Mouse (Mus musculus): ENCODE measurements around the gene Bicdl1. TPM values are rescaled to one million over a fixed set of nuclear protein-coding genes. Genes with fewer than 3 reads are reported as not detected.

The Bicdl1 gene
- total RNA-seq, 2 experiments from 2014 or later: 2.5 TPM; not detected in 1

DNA sequence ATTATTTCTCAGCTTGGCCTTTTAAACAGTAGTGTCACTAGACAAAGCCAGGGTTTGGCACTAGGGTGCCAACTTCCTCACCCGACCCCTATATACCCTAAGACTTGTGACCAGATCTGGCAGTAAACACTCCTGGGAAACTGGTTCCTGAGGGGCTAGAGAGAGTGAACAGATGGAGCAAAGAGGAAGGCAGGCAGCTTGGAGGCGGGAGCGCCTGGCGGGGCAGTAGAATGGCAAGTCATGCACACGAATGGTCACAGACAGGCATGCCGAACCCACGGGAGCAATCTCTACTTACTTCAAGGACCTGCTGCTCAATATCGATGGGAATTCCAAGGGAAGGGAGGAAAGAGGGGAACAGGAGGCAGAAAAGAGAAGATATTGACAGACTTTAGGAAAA, 59.6 kb downstream of the Bicdl1 start:
- ATAC-seq (replicated peaks; ENCODE audit: low FRiP score, poor library complexity, severe bottlenecking): no peak

DNA sequence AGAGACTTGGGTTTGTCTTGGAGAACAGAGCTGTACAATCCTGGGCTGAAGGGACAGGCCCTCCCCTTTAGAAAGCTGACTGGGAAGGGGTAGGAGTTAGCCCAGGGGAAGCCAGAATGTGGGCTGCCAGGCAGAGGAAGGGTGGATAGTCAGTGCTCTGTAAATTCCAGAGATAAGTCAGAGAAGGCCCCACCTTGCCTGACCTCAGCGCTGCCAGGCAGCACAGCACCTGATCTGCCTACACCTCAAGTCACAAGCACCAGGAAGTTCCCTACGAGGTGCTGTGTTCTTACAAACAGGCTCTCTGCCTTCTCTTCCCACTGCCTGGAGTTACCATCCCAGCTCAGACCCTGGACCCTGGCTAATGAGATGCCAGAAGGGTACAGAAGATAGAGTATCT, 61.0 kb downstream of the Bicdl1 start:
- ATAC-seq (replicated peaks; ENCODE audit: low FRiP score, poor library complexity, severe bottlenecking): no peak

DNA sequence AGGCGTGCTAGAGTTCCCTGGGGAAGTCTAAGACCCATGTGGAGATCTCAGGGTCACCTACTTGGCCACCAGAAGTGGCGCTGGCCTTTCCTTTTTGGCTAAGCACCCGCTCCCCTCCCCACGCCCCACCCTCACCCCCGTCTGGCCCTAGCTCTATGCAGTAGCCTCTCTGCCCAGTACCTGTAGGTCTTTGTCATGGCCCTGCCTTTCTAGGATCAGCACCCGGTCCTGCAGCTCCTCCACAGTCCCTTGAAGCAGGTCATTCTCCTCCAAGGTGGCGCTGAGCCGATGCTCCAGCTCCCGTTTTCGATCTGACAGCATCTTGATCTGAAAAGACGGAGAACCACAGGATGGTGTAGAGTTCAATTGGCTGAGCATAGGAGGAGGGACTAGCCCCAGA, 61.4 kb downstream of the Bicdl1 start:
- ATAC-seq (replicated peaks; ENCODE audit: low FRiP score, poor library complexity, severe bottlenecking): no peak

DNA sequence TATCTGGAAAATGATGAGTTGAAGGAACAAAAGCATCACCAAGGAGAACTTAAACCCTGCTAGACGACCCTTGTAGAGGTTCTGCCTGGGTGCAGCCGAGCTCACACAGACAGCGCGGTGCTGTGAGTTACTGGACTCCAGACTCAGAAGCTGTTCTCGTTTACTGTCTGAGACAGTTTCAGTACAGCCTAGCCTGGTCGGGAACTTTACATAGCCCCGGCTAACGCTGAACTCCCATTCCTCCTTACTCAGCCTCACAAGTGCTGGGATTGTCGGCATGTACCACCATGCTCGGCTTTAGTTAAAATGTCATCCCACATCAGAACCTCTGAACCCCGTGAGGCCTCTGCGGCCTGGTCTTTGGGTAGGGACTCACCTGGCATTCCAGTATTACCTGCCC, 62.4 kb downstream of the Bicdl1 start:
- no peak for ATAC-seq (replicated peaks; ENCODE audit: low FRiP score, poor library complexity, severe bottlenecking)

DNA sequence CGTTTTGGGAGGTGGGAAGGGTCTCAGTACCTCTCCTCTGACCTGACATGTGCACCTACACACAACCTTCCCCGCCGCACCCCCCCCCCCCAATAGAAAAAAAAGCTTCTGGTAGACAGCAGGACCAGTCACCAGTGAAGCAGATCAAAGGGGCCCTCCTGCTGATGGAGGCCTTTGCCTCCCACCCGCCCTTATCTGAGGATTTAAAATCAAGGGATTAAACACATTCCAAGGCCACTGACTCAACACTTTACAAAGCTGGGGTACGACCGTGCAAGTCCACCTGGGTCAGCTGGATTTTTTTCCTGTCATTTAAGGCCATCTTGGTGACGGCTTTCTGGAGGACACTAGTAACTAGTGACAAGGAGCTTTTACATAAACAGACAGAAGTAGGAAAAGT, 63.5 kb downstream of the Bicdl1 start:
- no peak for ATAC-seq (replicated peaks; ENCODE audit: low FRiP score, poor library complexity, severe bottlenecking)

DNA sequence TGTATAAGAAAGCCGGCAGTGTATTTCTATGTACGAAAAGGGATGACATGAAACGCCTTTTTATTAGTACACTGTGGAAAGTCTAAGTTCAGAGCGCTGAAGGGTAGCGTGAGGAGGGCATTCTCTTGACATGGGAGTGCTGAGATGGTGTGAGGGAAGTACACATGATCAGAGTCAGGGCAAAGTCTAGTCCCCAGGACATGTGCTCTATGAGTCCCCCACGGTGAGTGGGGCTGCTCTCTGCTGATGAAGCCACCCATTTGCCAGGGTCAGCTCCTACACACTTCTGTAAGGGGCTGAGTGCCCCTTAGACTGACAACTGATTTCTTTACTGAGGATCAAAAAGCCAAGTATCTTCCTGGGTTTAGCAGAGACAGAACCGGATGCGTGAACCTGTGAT, 64.2 kb downstream of the Bicdl1 start:
- no peak for ATAC-seq (replicated peaks; ENCODE audit: low FRiP score, poor library complexity, severe bottlenecking)

DNA sequence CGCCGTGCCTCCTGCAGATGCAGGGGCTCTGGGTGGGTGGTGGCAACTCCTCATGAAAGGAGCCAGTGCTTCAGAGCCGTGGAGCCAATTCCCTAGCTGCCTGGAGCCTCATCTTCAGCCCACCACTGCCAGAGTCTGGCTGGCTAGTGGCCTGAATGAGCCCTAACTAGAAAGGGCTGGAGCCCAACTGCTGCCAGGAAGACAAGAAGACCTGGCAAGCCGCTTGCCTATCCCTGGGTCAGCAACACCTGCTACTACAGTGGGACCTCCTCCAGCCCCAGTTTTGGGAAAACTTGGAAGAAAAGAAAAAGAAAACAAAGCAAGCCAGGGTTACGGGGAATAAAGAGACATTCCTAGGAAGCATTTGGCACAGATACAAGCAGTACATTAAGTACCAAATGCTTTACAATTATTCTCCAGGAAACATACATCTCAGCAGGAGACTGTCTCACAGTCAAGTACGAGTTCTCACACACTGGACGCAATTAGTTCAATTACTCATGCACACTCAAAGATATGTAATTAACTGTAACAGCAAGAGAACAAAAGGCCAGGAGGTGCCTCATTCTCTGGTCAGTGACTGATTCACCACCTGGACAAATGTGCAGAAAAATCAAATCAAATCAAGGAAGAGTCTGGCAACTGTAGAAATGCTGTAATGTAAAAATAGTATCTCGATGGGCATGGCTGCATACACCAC, 64.9 kb downstream of the Bicdl1 start:
- ATAC-seq (replicated peaks; ENCODE audit: low FRiP score, poor library complexity, severe bottlenecking): no peak

DNA sequence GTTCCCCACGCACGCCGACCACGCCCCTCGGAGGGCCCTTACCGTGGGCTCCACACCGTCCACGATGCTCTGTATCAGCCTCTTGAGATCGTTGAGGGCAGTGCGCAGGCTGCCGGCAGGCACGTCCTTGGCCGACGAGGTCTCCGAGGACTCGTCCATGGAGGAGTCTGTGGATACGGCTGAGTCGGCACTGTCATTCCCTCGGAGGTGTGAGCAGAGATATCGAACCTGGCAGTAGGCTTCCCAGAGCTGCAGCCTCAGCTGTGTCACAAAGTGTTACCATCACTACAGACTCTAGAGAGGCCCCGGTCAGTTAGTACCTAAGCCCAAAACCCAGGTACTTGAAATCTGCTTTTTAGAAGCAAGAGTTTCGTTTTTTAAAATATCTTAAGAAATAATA, 68.8 kb downstream of the Bicdl1 start:
- no peak for ATAC-seq (replicated peaks; ENCODE audit: low FRiP score, poor library complexity, severe bottlenecking)

DNA sequence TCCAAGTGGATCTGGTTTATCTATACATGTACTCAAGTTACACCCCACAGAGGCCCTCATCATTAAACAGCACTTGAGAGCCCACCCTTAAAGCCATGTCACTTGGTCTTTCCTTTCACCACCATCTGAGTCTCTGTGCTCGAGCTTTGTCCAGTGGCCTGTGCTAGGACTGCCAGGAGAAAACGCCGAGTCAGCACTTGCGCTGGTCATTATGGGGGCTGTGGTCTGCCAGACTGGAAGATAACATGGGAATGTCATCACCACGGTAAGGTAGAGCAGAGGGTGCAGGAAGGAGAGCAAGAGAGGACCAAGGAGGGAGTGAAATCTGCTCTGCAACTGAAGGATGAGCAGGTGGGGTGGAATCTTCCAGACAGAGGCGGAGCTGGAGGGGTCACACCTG, 73.1 kb downstream of the Bicdl1 start:
- ATAC-seq (replicated peaks; ENCODE audit: low FRiP score, poor library complexity, severe bottlenecking): no peak

DNA sequence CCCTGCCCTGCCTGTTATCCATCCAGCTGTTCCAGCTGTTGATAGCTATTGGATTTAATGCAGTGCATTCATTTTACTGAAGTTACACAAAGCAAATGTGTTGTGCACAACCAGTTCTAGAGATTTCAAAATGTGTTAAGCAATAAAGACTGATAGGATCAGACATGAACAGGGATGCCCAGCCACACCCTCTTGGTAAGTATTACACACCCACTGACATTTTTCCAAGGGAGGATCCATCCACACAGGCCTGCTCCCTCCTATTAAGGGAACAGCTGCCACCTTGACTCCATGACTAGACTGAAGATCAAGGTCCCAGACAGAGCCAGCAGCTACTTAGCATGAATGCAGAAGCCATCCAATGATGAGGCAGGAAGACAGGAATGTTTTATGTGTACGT, 74.2 kb downstream of the Bicdl1 start:
- no peak for ATAC-seq (replicated peaks; ENCODE audit: low FRiP score, poor library complexity, severe bottlenecking)

DNA sequence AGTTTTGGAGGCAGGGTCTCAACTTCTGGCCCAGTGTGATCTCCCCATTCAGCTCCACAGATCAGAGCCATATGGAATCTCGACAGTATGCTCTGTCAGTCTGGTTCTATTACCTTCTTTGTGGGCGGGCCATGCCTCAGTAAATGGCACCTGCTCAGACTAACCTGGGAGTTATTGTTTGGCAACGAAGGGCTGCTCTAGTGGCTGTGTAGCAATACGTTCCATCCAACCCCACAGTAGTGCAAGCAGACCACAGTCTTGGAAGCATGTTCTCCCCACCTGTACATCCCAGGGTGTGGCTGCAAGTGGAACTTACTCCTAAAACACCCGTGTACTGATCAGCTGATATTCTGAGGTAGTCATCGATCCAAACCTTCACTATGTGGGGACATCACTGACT, 74.7 kb downstream of the Bicdl1 start:
- no peak for ATAC-seq (replicated peaks; ENCODE audit: low FRiP score, poor library complexity, severe bottlenecking)

DNA sequence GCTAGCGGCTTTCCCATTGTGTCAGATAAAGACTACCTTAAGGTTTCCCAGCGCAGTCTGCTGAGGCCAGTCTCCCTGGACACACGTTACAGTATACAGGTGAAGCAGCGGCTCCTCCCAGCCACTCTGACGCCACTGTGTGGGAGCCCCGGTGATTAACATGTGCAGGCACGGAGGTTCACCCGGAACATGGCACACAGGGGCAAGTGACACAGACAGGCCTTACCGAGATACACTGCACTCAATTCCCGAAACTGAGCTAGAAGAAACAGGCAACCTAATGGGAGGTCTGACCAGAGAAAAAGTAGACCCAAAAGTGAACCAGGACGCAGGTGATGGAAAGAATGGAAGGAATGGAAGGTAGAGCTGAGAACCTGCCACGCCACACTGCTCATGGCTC, 77.6 kb downstream of the Bicdl1 start:
- ATAC-seq (replicated peaks; ENCODE audit: low FRiP score, poor library complexity, severe bottlenecking): no peak

DNA sequence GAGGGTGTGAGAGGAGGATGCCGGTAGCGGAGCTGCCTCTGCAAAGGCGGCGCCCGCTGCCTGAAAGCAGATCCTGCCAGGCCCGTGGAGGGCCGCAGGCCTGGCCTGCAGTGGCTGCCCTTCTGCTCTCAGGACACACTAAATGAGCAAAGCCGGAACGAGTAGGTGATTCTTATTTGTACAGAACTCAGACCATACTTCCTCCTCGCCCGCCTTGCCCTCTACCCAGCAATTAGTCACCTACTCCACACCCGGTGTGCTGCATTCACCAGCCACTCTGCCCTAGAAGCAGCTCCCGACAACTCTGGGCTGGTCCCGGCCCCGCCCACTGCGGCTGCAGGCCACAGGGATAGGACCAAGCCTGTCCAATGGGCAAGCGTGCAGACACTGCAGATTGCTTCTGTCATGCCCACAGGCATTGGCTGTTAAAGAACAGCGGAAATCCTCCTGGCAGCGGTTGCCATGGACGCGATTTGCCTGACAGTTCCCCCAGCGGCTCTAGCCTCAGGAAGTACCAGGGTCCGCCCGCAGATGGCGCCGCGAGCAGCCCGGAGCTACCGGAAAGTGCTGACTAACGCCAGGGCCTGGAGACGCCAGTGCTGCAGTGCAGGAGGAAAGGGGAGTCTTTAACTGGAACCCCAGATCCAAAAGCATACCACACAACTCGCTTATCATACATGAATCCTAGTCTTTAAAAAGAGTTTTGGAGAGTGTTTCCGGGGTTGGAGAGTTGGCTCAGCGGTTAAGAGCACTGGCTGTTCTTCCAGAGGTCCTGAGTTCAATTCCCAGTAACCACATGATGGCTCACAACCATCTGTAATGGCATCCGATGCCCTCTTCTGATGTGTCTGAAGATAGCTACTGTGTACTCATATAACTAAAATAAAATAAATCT, 78.5 kb downstream of the Bicdl1 start:
- peak; percentile 95 for ATAC-seq (replicated peaks; ENCODE audit: low FRiP score, poor library complexity, severe bottlenecking)

DNA sequence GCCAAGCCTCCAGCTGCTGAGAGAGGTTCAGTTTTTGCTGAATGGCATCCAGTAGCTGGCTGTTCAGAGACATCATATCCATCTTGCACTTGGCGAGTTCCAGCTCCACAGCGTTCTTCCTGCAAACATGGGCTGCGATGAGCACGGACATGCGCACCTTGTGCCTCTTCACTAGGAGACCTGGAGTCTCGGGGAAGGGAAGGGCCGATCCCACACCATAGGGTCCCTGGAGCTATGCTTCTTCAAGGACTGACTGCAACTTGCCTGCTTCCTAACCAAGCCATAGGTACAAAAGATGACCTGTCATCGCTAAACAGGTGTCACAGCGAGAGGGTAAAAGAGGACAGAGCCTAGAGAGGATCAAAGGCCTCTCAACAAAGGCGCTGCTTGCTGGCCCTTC, 79.6 kb downstream of the Bicdl1 start:
- ATAC-seq (replicated peaks; ENCODE audit: low FRiP score, poor library complexity, severe bottlenecking): no peak

DNA sequence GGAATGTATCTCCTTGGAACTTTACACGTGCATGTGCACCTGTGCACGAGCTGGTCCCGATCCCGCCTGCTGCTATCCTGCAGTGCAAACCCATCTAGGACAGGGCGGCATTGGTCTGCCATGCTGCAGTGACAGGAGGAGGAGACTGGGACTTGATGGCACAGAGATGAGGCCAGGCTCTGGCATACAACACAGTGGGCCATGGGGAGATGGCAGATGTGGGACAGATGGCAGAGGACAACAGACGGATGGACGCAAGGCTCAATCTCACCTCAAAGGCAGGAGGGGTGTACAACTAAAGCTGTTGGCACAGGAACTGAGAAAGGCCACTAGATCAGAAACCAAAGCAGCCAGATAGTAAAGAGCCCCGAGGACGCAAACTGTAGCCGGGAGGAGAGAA, 80.5 kb downstream of the Bicdl1 start:
- no peak for ATAC-seq (replicated peaks; ENCODE audit: low FRiP score, poor library complexity, severe bottlenecking)

DNA sequence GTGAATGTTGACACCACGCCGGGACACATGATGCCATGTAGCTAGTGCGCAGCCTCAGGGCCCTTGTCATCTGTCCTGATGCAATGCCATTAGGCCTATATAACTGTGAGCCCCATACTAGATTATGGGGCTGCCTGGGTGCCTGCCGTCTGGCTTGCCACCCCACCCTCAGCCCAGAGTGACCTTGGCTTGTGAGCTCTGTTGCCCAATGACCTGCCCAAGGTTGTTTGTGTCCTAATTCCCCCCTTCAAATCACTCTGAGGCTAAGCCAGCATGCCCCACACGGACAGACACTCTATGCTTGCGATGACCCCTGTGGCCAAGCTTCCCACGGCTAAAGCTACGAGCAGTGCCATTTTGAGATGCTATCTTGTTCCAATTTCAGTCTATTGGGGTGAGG, 81.7 kb downstream of the Bicdl1 start:
- no peak for ATAC-seq (replicated peaks; ENCODE audit: low FRiP score, poor library complexity, severe bottlenecking)

DNA sequence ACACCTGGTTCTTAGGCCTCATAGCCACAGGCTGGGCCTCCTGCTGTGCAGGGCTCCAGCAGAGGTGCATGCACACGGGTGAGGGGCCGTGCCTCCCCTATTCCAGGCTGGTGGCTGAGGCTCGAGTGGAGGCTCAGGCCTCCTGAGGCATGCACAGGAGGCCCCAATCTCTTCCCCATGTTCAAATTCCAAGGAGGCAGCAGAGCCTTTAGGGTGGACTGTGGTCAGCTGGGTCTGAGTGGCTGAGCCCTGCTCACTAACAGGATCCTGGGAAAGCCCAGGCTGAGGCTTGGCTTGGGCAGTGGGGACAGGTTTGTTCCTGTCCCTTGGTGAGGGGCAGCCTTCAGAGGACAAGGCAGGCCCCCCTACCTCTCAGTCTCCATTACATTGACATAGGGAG, 82.5 kb downstream of the Bicdl1 start:
- ATAC-seq (replicated peaks; ENCODE audit: low FRiP score, poor library complexity, severe bottlenecking): no peak

DNA sequence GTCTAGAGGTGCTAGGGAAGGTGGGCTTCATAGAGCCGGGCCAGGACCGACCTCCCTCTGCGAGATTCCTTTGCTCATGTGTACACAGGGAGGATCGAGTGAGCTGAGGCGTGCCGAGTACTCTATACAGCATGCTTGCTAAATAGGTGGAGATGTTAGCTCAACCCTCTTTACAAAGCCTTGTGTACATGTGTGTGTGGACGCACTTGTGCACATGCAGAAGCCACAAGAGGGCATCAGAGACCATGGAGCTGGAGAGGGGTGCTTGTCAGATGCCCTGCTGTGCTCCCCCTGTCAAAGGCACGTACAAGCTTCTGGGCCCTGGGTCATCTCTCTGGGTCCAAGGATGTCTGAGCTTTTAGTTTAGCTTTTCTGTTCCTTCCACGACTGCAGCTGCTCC, 87.2 kb downstream of the Bicdl1 start:
- no peak for ATAC-seq (replicated peaks; ENCODE audit: low FRiP score, poor library complexity, severe bottlenecking)

DNA sequence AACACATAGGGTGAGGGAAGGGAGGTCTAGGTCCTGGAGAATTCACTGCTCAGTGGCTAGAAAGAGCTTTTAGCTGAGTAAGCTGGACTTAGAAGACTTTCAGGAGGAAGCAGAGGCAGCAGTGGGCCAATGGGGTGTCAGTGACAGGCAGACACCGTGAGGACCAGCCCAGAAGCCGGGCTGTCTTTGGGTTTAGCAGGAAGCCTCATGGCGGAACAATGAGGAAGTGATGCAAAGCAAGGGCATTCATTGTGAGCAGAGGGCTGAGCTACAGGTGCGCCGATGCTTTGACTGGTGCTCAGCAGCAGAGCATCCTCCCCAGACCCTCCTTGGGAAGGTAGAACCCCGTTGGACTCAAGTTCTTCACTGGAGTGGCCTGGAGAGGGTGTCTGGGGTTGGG, 95.9 kb downstream of the Bicdl1 start:
- ATAC-seq (replicated peaks; ENCODE audit: low FRiP score, poor library complexity, severe bottlenecking): no peak

DNA sequence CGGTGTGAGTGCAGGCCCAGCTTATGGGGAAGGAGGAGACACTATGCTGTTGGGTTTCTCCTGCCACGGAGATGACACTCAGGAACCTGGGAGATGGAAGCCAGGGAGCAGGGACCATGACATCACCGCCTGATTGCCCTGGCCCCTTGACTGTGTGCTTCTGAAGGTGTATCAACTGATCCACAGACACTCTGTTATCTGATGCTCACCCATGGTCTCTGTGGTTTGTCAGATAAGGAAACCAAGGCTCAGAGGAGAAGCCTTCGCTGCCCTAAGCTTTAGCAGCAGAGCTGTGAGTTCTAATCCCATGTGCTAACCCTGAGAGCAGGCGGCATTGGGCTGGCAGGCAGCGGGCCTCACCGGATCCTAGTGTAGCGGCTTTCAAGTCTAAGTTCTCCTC, 97.4 kb downstream of the Bicdl1 start:
- peak; percentile 30 for ATAC-seq (replicated peaks; ENCODE audit: low FRiP score, poor library complexity, severe bottlenecking)

DNA sequence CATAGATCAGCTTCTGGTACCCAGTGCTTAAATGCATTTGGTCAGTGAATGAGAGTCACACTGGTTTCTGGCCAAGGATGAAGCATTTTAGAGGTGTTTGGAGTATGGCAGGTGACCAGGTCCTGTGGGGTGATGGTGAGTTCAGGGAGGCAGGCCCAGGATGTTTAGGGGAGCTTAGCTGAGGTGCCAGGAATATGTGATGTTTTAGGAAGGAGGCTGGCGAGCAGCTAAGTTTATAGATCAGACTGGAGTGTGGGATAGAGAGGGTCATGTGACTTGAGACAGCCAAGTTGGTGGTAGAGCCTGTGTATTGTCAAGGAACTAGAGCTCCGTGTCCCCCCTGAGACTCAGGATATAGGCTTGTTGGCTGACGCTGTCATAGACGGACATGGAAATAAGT, 98.4 kb downstream of the Bicdl1 start:
- no peak for ATAC-seq (replicated peaks; ENCODE audit: low FRiP score, poor library complexity, severe bottlenecking)

DNA sequence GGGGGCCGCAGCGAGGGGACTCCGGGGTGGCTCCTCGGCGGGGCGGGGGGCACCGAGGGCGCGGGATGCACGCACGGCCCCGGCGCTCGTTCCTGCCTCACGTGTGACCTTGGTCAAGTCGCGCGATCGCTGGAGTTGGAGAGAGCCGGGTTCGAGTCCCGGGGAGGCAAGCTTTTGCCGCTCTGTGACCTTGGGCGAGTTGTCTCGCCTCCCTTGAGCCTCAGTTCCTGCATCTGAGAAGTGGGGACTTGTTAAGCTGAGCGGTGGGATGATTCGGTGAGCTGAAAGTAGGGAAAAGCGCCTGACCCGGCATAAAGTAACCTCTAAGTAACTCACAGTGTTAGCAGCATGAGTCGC, 99.1 kb downstream of the Bicdl1 start:
- no peak for ATAC-seq (replicated peaks; ENCODE audit: low FRiP score, poor library complexity, severe bottlenecking)
